Mouse (Mus musculus): Measurements from ENCODE around the gene Atg7.

DNA sequence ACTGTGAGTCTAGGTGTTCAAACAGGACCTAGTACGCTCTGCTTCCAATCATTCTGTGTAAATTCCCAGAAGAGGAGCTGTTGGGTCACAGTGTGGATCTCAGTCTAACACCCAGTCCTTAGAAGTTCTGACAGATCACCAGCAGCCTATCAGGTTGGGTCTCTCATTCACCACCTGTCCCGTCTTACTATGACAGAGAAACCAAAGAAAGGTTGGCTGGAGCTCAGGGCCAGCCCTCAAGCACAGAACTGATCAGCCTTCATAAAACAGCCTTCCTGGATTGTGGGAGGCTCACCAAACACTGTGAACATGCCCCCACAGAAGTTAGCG, 230.9 kb downstream of the Atg7 start:
- TF ChIP-seq EP300 (IDR thresholded peaks at IDR 0.05; ENCODE audit: low read depth) = no peak
- TF ChIP-seq CTCF (IDR thresholded peaks at IDR 0.05; ENCODE audit: low read depth) = no peak
